Mouse (Mus musculus) erythroblast, adult 5-6 weeks (primary cell): ENCODE measurements around the gene Atp4a. TPM values are rescaled to one million over a fixed set of nuclear protein-coding genes. Genes with fewer than 3 reads are reported as not detected.

ENCODE experiments used
- total RNA-seq, 2 experiments: library from RNA; stranded (forward) in 1 of 2; stranded (reverse) in 1 of 2; fragments of 150-400 nt in 1 of 2; fragments of 200-764, 138-1000 nt in 1 of 2; gene quantifications; 2 replicates each; pipeline versions ENCODE4 v1.2.3 to v1.2.4; 2015 to 2017; ENCODE audit warnings: low replicate concordance in 2 of 2

Gene Atp4a
- total RNA-seq, 2 experiments from 2014 or later: 0.68 TPM; not detected in 1

Other genes starting within 250 kb of the Atp4a start
Only the 30 nearest of the 31 such genes appear.
- gene Prodh2, start 218.6 kb upstream of the Atp4a start, total RNA-seq (2015; ENCODE audit: low replicate concordance): not detected in 2 replicates
- gene Prodh2, start 218.6 kb upstream of the Atp4a start, total RNA-seq (2017; ENCODE audit: low replicate concordance): not detected in 2 replicates
- 5.0 and 6.7 TPM in 2 replicates for gene Arhgap33, start 177.1 kb upstream of the Atp4a start, total RNA-seq (2015; ENCODE audit: low replicate concordance)
- 9.5 and 9.6 TPM in 2 replicates for gene Arhgap33, start 177.1 kb upstream of the Atp4a start, total RNA-seq (2017; ENCODE audit: low replicate concordance)
- gene Hspb6, start 160.0 kb upstream of the Atp4a start, total RNA-seq (2015; ENCODE audit: low replicate concordance): 6.3 and 19.4 TPM in 2 replicates
- 2.2 and 3.9 TPM in 2 replicates for gene Hspb6, start 160.0 kb upstream of the Atp4a start, total RNA-seq (2017; ENCODE audit: low replicate concordance)
- gene Proser3, start 159.9 kb upstream of the Atp4a start, total RNA-seq (2015; ENCODE audit: low replicate concordance): 0.38 and 2.1 TPM in 2 replicates
- 0.77 and 4.6 TPM in 2 replicates for gene Proser3, start 159.9 kb upstream of the Atp4a start, total RNA-seq (2017; ENCODE audit: low replicate concordance)
- 48.0 and 55.0 TPM in 2 replicates for gene Lin37, start 152.4 kb upstream of the Atp4a start, total RNA-seq (2015; ENCODE audit: low replicate concordance)
- gene Lin37, start 152.4 kb upstream of the Atp4a start, total RNA-seq (2017; ENCODE audit: low replicate concordance): 7.8 and 8.9 TPM in 2 replicates
- gene U2af1l4, start 148.9 kb upstream of the Atp4a start, total RNA-seq (2015; ENCODE audit: low replicate concordance): 3.5 and 30.1 TPM in 2 replicates
- 30.0 and 39.4 TPM in 2 replicates for gene U2af1l4, start 148.9 kb upstream of the Atp4a start, total RNA-seq (2017; ENCODE audit: low replicate concordance)
- 1.3 and 4.8 TPM in 2 replicates for gene Gm49396, start 148.9 kb upstream of the Atp4a start, total RNA-seq (2015; ENCODE audit: low replicate concordance)
- 5.2 and 6.6 TPM in 2 replicates for gene Gm49396, start 148.9 kb upstream of the Atp4a start, total RNA-seq (2017; ENCODE audit: low replicate concordance)
- gene Psenen, start 148.6 kb upstream of the Atp4a start, total RNA-seq (2015; ENCODE audit: low replicate concordance): 73.4 and 88.8 TPM in 2 replicates
- 41.4 and 69.3 TPM in 2 replicates for gene Psenen, start 148.6 kb upstream of the Atp4a start, total RNA-seq (2017; ENCODE audit: low replicate concordance)
- gene Igflr1, start 146.8 kb upstream of the Atp4a start, total RNA-seq (2015; ENCODE audit: low replicate concordance): 4.0 and 7.3 TPM in 2 replicates
- gene Igflr1, start 146.8 kb upstream of the Atp4a start, total RNA-seq (2017; ENCODE audit: low replicate concordance): not detected in 2 replicates
- 31.1 and 35.0 TPM in 2 replicates for gene Kmt2b, start 123.5 kb upstream of the Atp4a start, total RNA-seq (2015; ENCODE audit: low replicate concordance)
- 14.9 and 21.2 TPM in 2 replicates for gene Kmt2b, start 123.5 kb upstream of the Atp4a start, total RNA-seq (2017; ENCODE audit: low replicate concordance)
- gene Zbtb32, start 113.3 kb upstream of the Atp4a start, total RNA-seq (2015; ENCODE audit: low replicate concordance): not detected in 2 replicates
- gene Zbtb32, start 113.3 kb upstream of the Atp4a start, total RNA-seq (2017; ENCODE audit: low replicate concordance): not detected in 2 replicates
- not detected in 2 replicates for gene Upk1a, start 99.4 kb upstream of the Atp4a start, total RNA-seq (2015; ENCODE audit: low replicate concordance)
- gene Upk1a, start 99.4 kb upstream of the Atp4a start, total RNA-seq (2017; ENCODE audit: low replicate concordance): not detected in 2 replicates
- gene Cox6b1, start 86.1 kb upstream of the Atp4a start, total RNA-seq (2015; ENCODE audit: low replicate concordance): 74.4 and 173 TPM in 2 replicates
- gene Cox6b1, start 86.1 kb upstream of the Atp4a start, total RNA-seq (2017; ENCODE audit: low replicate concordance): 135 and 145 TPM in 2 replicates
- gene Etv2, start 76.4 kb upstream of the Atp4a start, total RNA-seq (2015; ENCODE audit: low replicate concordance): not detected in 2 replicates
- gene Etv2, start 76.4 kb upstream of the Atp4a start, total RNA-seq (2017; ENCODE audit: low replicate concordance): not detected in 2 replicates
- 12.3 and 22.5 TPM in 2 replicates for gene Rbm42, start 61.9 kb upstream of the Atp4a start, total RNA-seq (2015; ENCODE audit: low replicate concordance)
- gene Rbm42, start 61.9 kb upstream of the Atp4a start, total RNA-seq (2017; ENCODE audit: low replicate concordance): 14.0 and 15.1 TPM in 2 replicates
- 1.5 and 9.2 TPM in 2 replicates for gene Haus5, start 47.2 kb upstream of the Atp4a start, total RNA-seq (2015; ENCODE audit: low replicate concordance)
- gene Haus5, start 47.2 kb upstream of the Atp4a start, total RNA-seq (2017; ENCODE audit: low replicate concordance): 10.5 and 13.7 TPM in 2 replicates
- not detected in 2 replicates for gene Pmis2, start 40.6 kb upstream of the Atp4a start, total RNA-seq (2015; ENCODE audit: low replicate concordance)
- gene Pmis2, start 40.6 kb upstream of the Atp4a start, total RNA-seq (2017; ENCODE audit: low replicate concordance): not detected in 2 replicates
- not detected in 2 replicates for gene 2200002J24Rik, start 13.3 kb upstream of the Atp4a start, total RNA-seq (2015; ENCODE audit: low replicate concordance)
- gene 2200002J24Rik, start 13.3 kb upstream of the Atp4a start, total RNA-seq (2017; ENCODE audit: low replicate concordance): not detected in 2 replicates
- 28.4 and 42.4 TPM in 2 replicates for gene Tmem147, start 17.3 kb downstream of the Atp4a start, total RNA-seq (2015; ENCODE audit: low replicate concordance)
- 9.4 and 12.8 TPM in 2 replicates for gene Tmem147, start 17.3 kb downstream of the Atp4a start, total RNA-seq (2017; ENCODE audit: low replicate concordance)
- not detected in 2 replicates for gene Gapdhs, start 31.5 kb downstream of the Atp4a start, total RNA-seq (2015; ENCODE audit: low replicate concordance)
- not detected in 2 replicates for gene Gapdhs, start 31.5 kb downstream of the Atp4a start, total RNA-seq (2017; ENCODE audit: low replicate concordance)
- not detected in 2 replicates for gene Sbsn, start 39.3 kb downstream of the Atp4a start, total RNA-seq (2015; ENCODE audit: low replicate concordance)
- gene Sbsn, start 39.3 kb downstream of the Atp4a start, total RNA-seq (2017; ENCODE audit: low replicate concordance): not detected in 2 replicates
- 7.7 and 29.0 TPM in 2 replicates for gene Dmkn, start 51.5 kb downstream of the Atp4a start, total RNA-seq (2015; ENCODE audit: low replicate concordance)
- gene Dmkn, start 51.5 kb downstream of the Atp4a start, total RNA-seq (2017; ENCODE audit: low replicate concordance): 5.3 and 10.9 TPM in 2 replicates
- not detected in 2 replicates for gene Krtdap, start 75.7 kb downstream of the Atp4a start, total RNA-seq (2015; ENCODE audit: low replicate concordance)
- not detected in 2 replicates for gene Krtdap, start 75.7 kb downstream of the Atp4a start, total RNA-seq (2017; ENCODE audit: low replicate concordance)
- gene Ffar2, start 111.6 kb downstream of the Atp4a start, total RNA-seq (2015; ENCODE audit: low replicate concordance): 8.1 and 11.1 TPM in 2 replicates
- gene Ffar2, start 111.6 kb downstream of the Atp4a start, total RNA-seq (2017; ENCODE audit: low replicate concordance): 10.6 and 12.3 TPM in 2 replicates
- gene Ffar3, start 144.0 kb downstream of the Atp4a start, total RNA-seq (2015; ENCODE audit: low replicate concordance): not detected in 2 replicates
- gene Ffar3, start 144.0 kb downstream of the Atp4a start, total RNA-seq (2017; ENCODE audit: low replicate concordance): not detected in 2 replicates
- gene Ffar1, start 149.4 kb downstream of the Atp4a start, total RNA-seq (2015; ENCODE audit: low replicate concordance): not detected in 2 replicates
- gene Ffar1, start 149.4 kb downstream of the Atp4a start, total RNA-seq (2017; ENCODE audit: low replicate concordance): not detected in 2 replicates
- gene Cd22, start 168.1 kb downstream of the Atp4a start, total RNA-seq (2015; ENCODE audit: low replicate concordance): 1.0 and 19.6 TPM in 2 replicates
- 0.42 TPM in 1 of 2 replicates, not detected in the other for gene Cd22, start 168.1 kb downstream of the Atp4a start, total RNA-seq (2017; ENCODE audit: low replicate concordance)
- gene Mag, start 202.7 kb downstream of the Atp4a start, total RNA-seq (2015; ENCODE audit: low replicate concordance): not detected in 2 replicates
- 0.70 TPM in 1 of 2 replicates, not detected in the other for gene Mag, start 202.7 kb downstream of the Atp4a start, total RNA-seq (2017; ENCODE audit: low replicate concordance)
- not detected in 2 replicates for gene Hamp2, start 212.5 kb downstream of the Atp4a start, total RNA-seq (2015; ENCODE audit: low replicate concordance)
- not detected in 2 replicates for gene Hamp2, start 212.5 kb downstream of the Atp4a start, total RNA-seq (2017; ENCODE audit: low replicate concordance)
- gene Hamp, start 231.8 kb downstream of the Atp4a start, total RNA-seq (2015; ENCODE audit: low replicate concordance): not detected in 2 replicates
- gene Hamp, start 231.8 kb downstream of the Atp4a start, total RNA-seq (2017; ENCODE audit: low replicate concordance): not detected in 2 replicates